Mouse (Mus musculus): ENCODE measurements at regions not wholly inside any gene's neighbourhood (a gene's known extent, or its start where the extent isn't known, plus 50 kb on each side); places are given as distances from the start of the nearest gene placed in this dataset.
"Not testable (repeated sequence)": the region's sequence is repeated elsewhere in the genome, so short reads cannot be mapped to it uniquely, and the experiment has no call there.

GRCm38 (mm10) chrX:22195625-22196024, 450.7 kb upstream of the Gm28269 start:
- no peak overlapping the region for H3K4me3 ChIP-seq (replicated peaks; ENCODE audit: low read length)
- no peaks in the 10 kb centered on the region for H3K9me3 ChIP-seq (ENCODE audit: control insufficient read depth, low read length)
- H3K9ac ChIP-seq (ENCODE audit: low read depth, low read length, severe bottlenecking): no peak overlapping the region
- no peak for TF ChIP-seq POLR2A (IDR thresholded peaks at IDR 0.05; ENCODE audit: borderline replicate concordance, extremely low read depth, insufficient read depth, insufficient read length)
- 76% methylated on average over 1 of the region's 1 CpGs for WGBS
- no peak overlapping the region for H3K27ac ChIP-seq (replicated peaks; ENCODE audit: low read depth, low read length)
- DNase-seq (ENCODE audit: low spot score): peak; percentile 13
- no peak for ATAC-seq (ENCODE audit: low FRiP score, low read depth)
- no peaks in the 10 kb centered on the region for H3K36me3 ChIP-seq (ENCODE audit: control insufficient read depth, insufficient read depth, low read length)
- no peaks in the 10 kb centered on the region for H3K27me3 ChIP-seq (ENCODE audit: control insufficient read depth, insufficient read depth, low read length)
- H3K4me1 ChIP-seq (ENCODE audit: control insufficient read depth, insufficient read depth, low read length): no peaks in the 10 kb centered on the region
- no peak overlapping the region for H3K4me2 ChIP-seq (replicated peaks; ENCODE audit: low read depth, low read length, severe bottlenecking)

- not testable (repeated sequence) for DNase-seq (ENCODE audit: low spot score); H3K4me3 ChIP-seq (replicated peaks; ENCODE audit: low read length); H3K27me3 ChIP-seq (ENCODE audit: control insufficient read depth, insufficient read depth, low read length); H3K4me1 ChIP-seq (ENCODE audit: control insufficient read depth, insufficient read depth, low read length); H3K36me3 ChIP-seq (ENCODE audit: control insufficient read depth, insufficient read depth, low read length); H3K9me3 ChIP-seq (ENCODE audit: control insufficient read depth, low read length); H3K4me2 ChIP-seq (replicated peaks; ENCODE audit: low read depth, low read length, severe bottlenecking); ATAC-seq (ENCODE audit: low FRiP score, low read depth); H3K27ac ChIP-seq (replicated peaks; ENCODE audit: low read depth, low read length); H3K9ac ChIP-seq (ENCODE audit: low read depth, low read length, severe bottlenecking)
- WGBS: 73% methylated on average over 2 of the region's 2 CpGs
Measured at GRCm38 (mm10) chrX:22154364-22154763, 409.5 kb upstream of the Gm28269 start.

All from limb, embryonic 14.5 days (tissue).